Mouse (Mus musculus) liver, postnatal 0 days (tissue): Measurements from ENCODE around the gene Hdc. TPM values are rescaled to one million over a fixed set of nuclear protein-coding genes. Genes with fewer than 3 reads are reported as not detected.
A peak's percentile ranks its signal among the peaks of the same experiment; 100 is the strongest.

Source experiments
- ATAC-seq: fragments of 200-750 bp; cut with Nextera tagmentation; 2 replicates; pipeline ENCODE4 v1.8.0; 2017; ENCODE audit warnings: mild to moderate bottlenecking, moderate library complexity
- DNase-seq: peaks from one replicate; pipeline ENCODE4 v3.0.0-alpha.2; 2016
- H3K27ac ChIP-seq: fragments of 300-500 bp; sonication (generic); 2 replicates; pipeline ENCODE4 v1.5.1; 2014; ENCODE audit warnings: antibody characterized with exemption, moderate library complexity, mild to moderate bottlenecking, low read depth
- H3K27me3 ChIP-seq: fragments of 300-500 bp; sonication (generic); 2 replicates; pipeline ENCODE4 v1.6.1; 2014; ENCODE audit warnings: low read length, control low read depth, mixed read lengths; ENCODE audit not compliant: insufficient read depth
- H3K36me3 ChIP-seq: fragments of 300-500 bp; sonication (generic); replicated peaks from 2 replicates; pipeline ENCODE4 v1.6.1; 2014; ENCODE audit warnings: mild to moderate bottlenecking, control low read depth, low read length, moderate library complexity, mixed read lengths; ENCODE audit not compliant: insufficient read depth
- H3K4me1 ChIP-seq: fragments of 300-500 bp; sonication (generic); 2 replicates; pipeline ENCODE4 v1.6.1; 2014; ENCODE audit warnings: antibody characterized with exemption, mild to moderate bottlenecking, control low read depth; ENCODE audit not compliant: insufficient read depth
- H3K4me2 ChIP-seq: fragments of 300-500 bp; sonication (generic); 2 replicates; pipeline ENCODE4 v1.6.1; 2014; ENCODE audit warnings: low read depth, mild to moderate bottlenecking, low read length, moderate library complexity, mixed read lengths
- H3K4me3 ChIP-seq: fragments of 300-500 bp; sonication (generic); 2 replicates; pipeline ENCODE4 v1.5.1; 2014; ENCODE audit warnings: low read depth, low read length
- H3K9ac ChIP-seq: fragments of 300-500 bp; sonication (generic); replicated peaks from 2 replicates; pipeline ENCODE4 v1.6.1; 2014; ENCODE audit warnings: mild to moderate bottlenecking, moderate library complexity
- H3K9me3 ChIP-seq: fragments of 300-500 bp; sonication (generic); 2 replicates; pipeline ENCODE4 v1.6.1; 2016; ENCODE audit warnings: mild to moderate bottlenecking, control low read depth, low read length, mixed read lengths
- CTCF ChIP-seq: sonication (generic); IDR thresholded peaks from 2 replicates; pipeline ENCODE4 v1.5.1; 2016; ENCODE audit warnings: antibody characterized with exemption, low read depth
- EP300 ChIP-seq: IDR thresholded peaks from 2 replicates; pipeline ENCODE4 v1.6.1; 2016; ENCODE audit warnings: antibody characterized with exemption, low read depth, mild to moderate bottlenecking
- WGBS: fragments of 180-500 bp; shearing (Covaris S2); extraction: QIAGEN DNeasy Blood & Tissue Kit; methylation state at CpG from one replicate; pipeline ENCODE4 v1.1.7; 2014; ENCODE audit not compliant: insufficient replicate concordance; 5-methylcytosine and 5-hydroxymethylcytosine counted together
- polyA plus RNA-seq: library from polyadenylated mRNA; unstranded; fragments of >200 nt; fragmentation: Nextera tagmentation; extraction: Ambion mirVana; gene quantifications from 2 replicates; pipeline ENCODE4 v1.2.1, GENCODE M21; 2015

Hdc gene
- polyA plus RNA-seq, 1 experiment from 2014 or later, result 6.0 TPM

DNA sequence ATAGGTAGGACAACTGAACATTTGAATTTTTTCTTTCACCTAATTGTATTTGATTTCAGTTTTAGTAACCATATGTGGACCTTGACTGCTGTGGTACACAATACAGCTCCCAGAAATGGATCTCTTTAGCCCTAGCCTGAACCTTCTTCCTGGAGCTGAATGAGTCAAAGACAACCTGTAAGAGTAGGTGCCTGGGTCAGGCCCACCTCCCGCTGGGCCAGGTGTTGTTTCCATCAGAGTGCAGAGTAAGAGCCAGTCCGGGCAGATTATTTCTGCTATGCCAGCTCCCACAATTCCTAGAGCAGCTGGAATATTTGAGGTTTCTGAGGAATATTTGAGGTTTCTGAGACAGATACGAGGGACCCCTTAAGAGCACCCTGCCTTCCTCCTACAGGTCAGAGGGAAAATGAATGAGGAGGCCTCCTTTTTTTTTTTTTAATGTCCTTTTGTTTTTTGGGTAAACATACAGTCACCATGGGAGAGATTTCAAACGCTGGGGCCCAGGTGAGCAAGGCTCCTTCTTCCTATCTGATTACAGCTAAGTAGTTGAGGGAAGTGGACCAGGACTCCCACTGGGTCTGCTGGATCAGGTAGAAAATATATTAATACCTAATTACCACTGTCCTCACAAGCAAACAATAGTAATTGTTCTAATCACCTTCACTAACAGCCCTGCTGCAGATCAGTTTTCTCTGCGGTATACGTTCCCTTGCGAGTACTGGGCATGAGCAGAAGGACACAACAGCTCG is 34.3 kb downstream of the Hdc start:
- 77% methylated on average over 8 of the region's 8 CpGs for WGBS
- TF ChIP-seq CTCF (no peak), EP300 (no peak)
- no peak for DNase-seq
- H3K4me1 ChIP-seq, result no peaks in the 10 kb centered on the region
- H3K36me3 ChIP-seq, result peaks cover 18% of the 10 kb centered on the region
- no peak overlapping the region for H3K27ac ChIP-seq
- no peak overlapping the region for H3K4me2 ChIP-seq
- no peak overlapping the region for H3K9ac ChIP-seq
- no peak for ATAC-seq
- H3K4me3 ChIP-seq, result no peak overlapping the region
- no peaks in the 10 kb centered on the region for H3K27me3 ChIP-seq
- no peaks in the 10 kb centered on the region for H3K9me3 ChIP-seq

DNA sequence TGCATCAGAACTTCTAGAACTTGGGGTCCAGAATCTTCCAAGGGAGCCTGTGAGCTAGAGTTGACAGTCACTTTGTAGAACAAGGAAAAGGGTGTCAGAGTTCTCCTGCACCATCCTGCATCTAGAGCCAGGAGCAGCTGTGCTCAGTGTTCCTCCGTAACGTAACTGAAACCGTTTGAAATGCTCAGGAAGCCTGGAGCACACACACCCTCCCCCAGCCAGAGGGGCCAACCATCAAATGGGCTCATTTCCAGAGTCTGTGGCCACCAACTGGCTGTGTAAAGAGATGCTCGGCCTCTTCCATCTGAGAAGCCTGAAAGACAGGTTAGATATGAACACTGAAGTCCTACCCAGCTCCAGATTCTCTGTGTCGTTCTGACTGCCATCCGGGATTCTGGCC is 35.1 kb downstream of the Hdc start:
- 57% methylated on average over 6 of the region's 6 CpGs for WGBS
- H3K4me2 ChIP-seq, result no peak overlapping the region
- no peak for DNase-seq
- H3K4me3 ChIP-seq, result no peak overlapping the region
- H3K4me1 ChIP-seq, result no peaks in the 10 kb centered on the region
- H3K9ac ChIP-seq, result no peak overlapping the region
- H3K9me3 ChIP-seq, result no peaks in the 10 kb centered on the region
- no peaks in the 10 kb centered on the region for H3K27me3 ChIP-seq
- H3K27ac ChIP-seq, result no peak overlapping the region
- no peak for ATAC-seq
- peaks cover 18% of the 10 kb centered on the region for H3K36me3 ChIP-seq
- no peak for TF ChIP-seq CTCF
- TF ChIP-seq EP300, result no peak

DNA sequence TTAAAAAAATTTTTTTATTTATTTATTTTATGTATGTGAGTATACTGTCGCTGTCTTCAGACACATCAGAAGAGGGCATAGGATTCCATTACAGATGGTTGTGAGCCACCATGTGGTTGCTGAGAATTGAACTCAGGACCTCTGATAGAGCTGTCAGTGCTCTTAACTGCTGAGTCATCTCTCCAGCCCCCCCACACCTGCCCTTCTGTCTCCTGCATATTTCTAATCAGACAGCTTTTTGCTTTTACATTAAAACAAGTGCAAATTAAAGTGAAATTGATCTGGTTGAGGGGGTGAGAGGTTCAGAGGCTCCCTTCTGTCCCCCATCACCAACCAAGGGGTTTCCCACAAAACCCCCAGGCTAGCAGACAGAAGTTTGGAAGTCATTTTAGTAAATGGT is 39.8 kb downstream of the Hdc start:
- H3K36me3 ChIP-seq, result peaks cover 8% of the 10 kb centered on the region
- H3K4me1 ChIP-seq, result no peaks in the 10 kb centered on the region
- H3K9ac ChIP-seq, result no peak overlapping the region
- H3K9me3 ChIP-seq, result no peaks in the 10 kb centered on the region
- H3K4me3 ChIP-seq, result no peak overlapping the region
- H3K4me2 ChIP-seq, result no peak overlapping the region
- DNase-seq (no peak), ATAC-seq (no peak)
- H3K27me3 ChIP-seq, result no peaks in the 10 kb centered on the region
- 83% methylated on average over 1 of the region's 1 CpGs for WGBS
- H3K27ac ChIP-seq, result no peak overlapping the region
- no peak for TF ChIP-seq EP300
- no peak for TF ChIP-seq CTCF

DNA sequence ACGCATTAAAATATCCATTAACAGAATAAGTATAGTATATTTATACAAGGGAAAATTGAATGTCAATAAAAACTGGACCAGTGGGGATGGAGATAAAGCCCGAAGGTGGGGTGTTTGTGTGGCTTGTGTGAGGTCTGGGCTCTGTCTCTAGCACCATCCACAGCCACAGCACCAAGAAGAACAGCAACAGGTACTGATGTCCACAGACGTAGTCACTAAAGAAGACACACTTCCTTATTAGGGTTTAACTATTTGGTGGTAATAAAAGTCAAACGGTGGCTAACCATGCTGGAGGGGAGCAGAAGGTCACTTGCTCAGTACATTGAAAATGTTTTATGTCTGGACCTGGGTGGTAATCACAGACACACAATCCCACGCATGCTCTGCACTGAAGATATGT is 41.7 kb downstream of the Hdc start:
- DNase-seq, result no peak
- no peak overlapping the region for H3K4me2 ChIP-seq
- no peaks in the 10 kb centered on the region for H3K27me3 ChIP-seq
- H3K9me3 ChIP-seq, result no peaks in the 10 kb centered on the region
- no peak overlapping the region for H3K4me3 ChIP-seq
- TF ChIP-seq CTCF (no peak), EP300 (no peak)
- H3K36me3 ChIP-seq, result peaks cover 6% of the 10 kb centered on the region
- no peak overlapping the region for H3K27ac ChIP-seq
- 79% methylated on average over 5 of the region's 5 CpGs for WGBS
- no peak overlapping the region for H3K9ac ChIP-seq
- no peaks in the 10 kb centered on the region for H3K4me1 ChIP-seq
- ATAC-seq, result no peak

DNA sequence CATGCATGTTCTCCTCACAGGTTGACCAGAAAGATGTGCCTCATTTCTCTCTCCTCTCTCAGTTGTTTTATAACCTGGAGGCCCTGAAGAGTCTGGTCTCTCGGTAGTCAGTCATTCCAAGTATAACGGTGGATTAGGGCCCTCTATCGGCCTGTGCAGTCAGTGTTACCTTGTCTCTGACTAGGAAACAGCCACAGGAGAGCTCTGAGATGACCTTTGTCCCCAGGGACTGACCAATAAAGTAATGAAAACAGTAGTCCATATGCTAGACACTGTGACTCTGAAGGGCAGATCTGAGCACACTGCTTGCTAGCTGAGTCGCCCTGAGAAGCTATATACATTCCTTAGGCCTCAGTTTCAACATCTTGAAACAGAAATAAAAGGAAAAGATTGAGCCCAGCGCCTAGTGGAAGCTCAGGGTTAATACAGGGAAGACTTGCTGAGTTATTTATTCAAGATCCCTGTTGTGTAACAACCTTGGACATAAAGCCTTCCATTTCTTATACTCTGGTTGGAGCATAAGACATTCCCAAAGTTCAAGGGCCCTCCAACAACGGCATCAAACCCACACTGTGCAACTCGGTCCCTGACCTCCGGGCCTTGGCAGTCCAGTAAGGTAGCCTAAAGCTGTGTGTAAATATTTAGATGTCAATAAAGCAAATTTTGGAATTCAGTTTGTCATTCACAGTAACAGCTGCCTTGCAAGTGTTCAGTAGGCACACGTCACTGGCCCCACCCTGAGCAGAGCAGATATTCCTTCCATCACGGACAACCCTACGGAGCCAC is 43.5 kb downstream of the Hdc start:
- H3K27me3 ChIP-seq, result no peaks in the 10 kb centered on the region
- DNase-seq (no peak), ATAC-seq (peak; percentile 82)
- no peak overlapping the region; the same call in 1 of the 2 replicates for H3K27ac ChIP-seq
- H3K4me2 ChIP-seq, result no peak overlapping the region
- no peaks in the 10 kb centered on the region for H3K9me3 ChIP-seq
- 56% methylated on average over 11 of the region's 11 CpGs for WGBS
- TF ChIP-seq EP300 (no peak), CTCF (peak; percentile 31)
- H3K4me3 ChIP-seq, result no peak overlapping the region
- peaks cover 6% of the 10 kb centered on the region for H3K36me3 ChIP-seq
- no peaks in the 10 kb centered on the region for H3K4me1 ChIP-seq
- H3K9ac ChIP-seq, result no peak overlapping the region

DNA sequence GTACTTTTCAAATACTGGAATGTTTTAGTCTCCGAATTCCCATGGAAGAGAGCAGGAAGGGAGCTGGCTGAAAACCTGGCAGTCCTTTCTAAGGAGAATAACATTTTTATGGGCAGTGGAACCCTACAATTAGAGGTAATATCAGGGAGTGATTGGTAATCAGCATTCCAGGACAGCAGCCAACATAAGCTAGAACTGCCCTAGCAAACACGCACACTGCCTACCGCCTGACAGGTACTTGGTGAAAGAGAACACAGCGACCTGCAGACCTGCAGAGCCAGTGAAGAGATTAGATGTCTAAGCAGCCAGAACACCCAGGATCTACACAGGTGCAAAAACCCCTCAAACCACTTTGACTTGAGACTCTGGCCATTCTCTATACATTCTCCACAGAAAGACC is 46.4 kb downstream of the Hdc start:
- Histone ChIP-seq H3K36me3 (peaks cover 16% of the 10 kb centered on the region), H3K9me3 (no peaks in the 10 kb centered on the region), H3K4me2 (no peak overlapping the region), H3K4me3 (no peak overlapping the region), H3K27ac (no peak overlapping the region), H3K27me3 (no peaks in the 10 kb centered on the region), H3K4me1 (no peaks in the 10 kb centered on the region), H3K9ac (no peak overlapping the region)
- DNase-seq (no peak), ATAC-seq (no peak)
- TF ChIP-seq CTCF (no peak), EP300 (no peak)
- WGBS, result 79% methylated on average over 4 of the region's 4 CpGs
